Mouse (Mus musculus) frontal cortex, postnatal 10 days (tissue): ENCODE data around the gene Ctdspl.

Source experiments
- DNase-seq, 2 experiments: peaks; one replicate each; pipeline ENCODE4 v3.0.0; 2022; ENCODE audit warnings: low spot score in 2 of 2, mixed read lengths in 1 of 2

Gene Ctdspl

GRCm38 (mm10) chr9:118949124-118949523 lies 22.9 kb downstream of the Ctdspl start:
- no peak for DNase-seq

GRCm38 (mm10) chr9:118949654-118950053 lies 23.4 kb downstream of the Ctdspl start:
- DNase-seq = no peak

DNA sequence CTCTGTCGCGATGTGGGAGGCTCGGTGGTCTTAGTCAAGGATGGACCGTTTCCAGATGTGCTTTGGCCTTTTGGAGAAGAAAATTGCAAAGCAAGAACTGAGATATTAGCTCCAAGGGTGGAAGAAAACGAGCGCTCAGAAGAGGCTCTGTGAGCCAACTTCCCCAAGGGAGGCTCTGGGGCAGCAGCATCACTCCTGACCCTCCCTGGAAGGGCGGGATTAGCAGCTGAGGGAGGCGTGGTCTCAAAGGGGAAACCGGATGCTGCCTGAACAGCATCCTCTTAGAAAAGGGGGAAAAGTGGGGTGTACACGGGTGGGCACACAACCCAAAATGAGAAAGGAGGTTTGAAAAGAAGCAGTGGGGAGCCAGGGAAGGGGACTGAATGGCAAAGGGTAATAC lies 23.8 kb downstream of the Ctdspl start:
- DNase-seq = no peak

- DNase-seq = no peak
These were observed 24.5 kb downstream of the Ctdspl start for GRCm38 (mm10) chr9:118950751-118951150.

GRCm38 (mm10) chr9:118951381-118951780 lies 25.1 kb downstream of the Ctdspl start:
- DNase-seq = no peak

- DNase-seq = no peak
These were observed 25.9 kb downstream of the Ctdspl start for GRCm38 (mm10) chr9:118952180-118952579.

- DNase-seq = no peak
These were observed 27.4 kb downstream of the Ctdspl start for GRCm38 (mm10) chr9:118953465-118954194.

- DNase-seq = no peak
These were observed 32.5 kb downstream of the Ctdspl start for GRCm38 (mm10) chr9:118958802-118959201.

DNA sequence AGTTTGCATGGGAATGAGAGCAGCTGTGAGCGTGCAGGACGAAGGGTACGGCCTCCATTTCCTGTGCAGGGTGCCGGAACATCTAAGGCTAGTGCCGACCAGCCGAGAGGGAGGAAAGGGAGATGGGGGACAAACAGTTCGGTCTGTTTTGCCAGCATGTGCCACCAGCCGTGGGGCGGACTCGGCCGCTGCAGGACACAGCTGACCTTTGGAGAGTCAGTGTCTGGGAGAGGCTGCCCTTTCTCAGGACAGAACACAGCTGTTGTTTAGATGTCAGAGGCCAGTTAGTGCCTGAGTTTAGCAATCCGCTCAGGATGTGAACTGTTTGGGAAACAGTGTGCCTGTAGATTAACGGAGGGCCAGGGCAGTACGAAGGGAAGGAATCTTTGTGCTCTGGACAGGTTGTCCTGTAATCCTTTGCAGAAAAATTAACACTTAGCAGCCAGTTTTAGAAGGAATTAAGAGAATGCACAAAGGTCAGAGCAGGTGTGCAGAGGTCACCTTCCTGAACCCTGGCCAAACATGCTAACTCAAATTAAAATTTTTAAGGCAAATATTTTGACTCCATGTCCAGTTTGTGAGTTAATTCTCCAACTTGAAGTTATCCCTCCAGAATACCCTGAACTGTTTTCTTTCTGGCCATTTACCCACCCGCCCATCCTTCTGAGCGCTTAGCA lies 34.3 kb downstream of the Ctdspl start:
- DNase-seq = no peak

DNA sequence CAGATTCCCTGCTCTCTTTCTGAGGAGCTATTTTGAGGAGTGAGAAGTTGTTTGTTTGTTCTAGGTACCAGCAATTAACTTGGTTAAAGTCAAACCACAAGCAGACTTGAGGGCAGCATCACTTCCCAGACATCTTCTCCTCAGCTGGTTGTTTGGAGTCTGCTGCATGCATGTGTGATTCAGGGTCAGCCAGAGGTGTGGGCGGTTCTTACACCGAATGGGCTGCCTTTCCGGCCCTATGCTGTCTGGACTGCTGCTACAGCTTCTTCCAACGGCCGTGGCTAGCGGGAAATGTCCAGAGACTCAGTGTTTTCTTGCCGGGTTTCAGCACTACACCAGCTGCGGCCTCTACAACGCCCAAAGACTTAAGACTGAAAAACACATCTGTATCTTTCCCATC lies 36.9 kb downstream of the Ctdspl start:
- DNase-seq = no peak

DNA sequence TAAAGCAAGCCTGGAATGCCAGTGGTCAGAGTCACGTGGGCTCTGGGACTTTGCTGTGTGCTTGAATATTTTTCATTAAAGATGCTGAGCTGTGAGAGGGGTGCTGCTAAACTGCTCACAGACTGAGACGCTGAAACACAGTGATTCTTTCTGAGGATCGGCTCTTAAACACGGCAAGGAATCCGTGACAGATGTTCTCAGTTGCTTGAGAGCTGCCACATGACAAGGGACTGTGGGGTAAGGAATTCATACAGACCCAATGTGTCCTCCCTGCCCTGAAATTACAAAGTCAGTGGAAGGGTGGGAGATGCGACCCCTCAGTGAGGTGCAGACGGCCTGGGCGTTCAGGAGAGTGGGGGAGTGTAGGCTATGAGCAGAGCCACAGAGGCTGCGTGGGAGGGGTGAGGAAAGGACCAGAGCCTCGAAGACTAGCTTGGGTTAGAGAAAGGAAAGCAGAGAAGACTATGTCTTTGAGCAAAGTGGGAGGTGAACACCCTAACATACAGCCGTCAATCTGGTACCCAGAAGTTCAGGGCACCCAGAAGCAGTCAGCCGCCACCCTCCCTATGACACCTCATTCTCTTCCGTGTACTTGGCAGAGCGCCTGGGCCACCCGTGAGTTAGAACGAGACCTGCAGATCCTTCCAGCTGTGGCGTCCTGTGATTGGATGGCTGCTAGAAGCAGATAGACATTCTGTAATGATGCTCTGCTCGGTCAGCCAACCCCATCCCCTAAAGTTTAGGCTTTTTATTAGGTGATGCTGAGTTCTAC lies 38.2 kb downstream of the Ctdspl start:
- DNase-seq = no peak

DNA sequence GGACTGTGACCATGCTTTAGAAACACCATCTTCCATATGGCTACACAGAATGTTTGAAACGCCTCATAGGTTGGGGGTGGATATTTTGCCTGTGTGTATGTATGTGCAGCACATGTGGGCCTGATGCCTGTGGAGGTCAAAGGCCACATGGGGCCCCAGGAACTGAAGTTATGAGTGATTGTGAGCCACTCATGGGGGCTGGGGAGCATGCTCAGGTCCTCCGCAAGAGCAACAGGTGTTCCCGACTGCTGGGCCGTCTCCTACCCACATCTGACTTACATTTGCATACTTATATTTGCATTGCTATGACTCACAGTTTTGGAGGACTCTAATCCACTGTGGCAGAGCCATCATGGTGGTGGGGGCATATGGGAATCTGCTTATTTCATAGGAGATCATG lies 43.6 kb downstream of the Ctdspl start:
- no peak for DNase-seq

GRCm38 (mm10) chr9:118973028-118973427 lies 46.8 kb downstream of the Ctdspl start:
- no peak for DNase-seq

DNA sequence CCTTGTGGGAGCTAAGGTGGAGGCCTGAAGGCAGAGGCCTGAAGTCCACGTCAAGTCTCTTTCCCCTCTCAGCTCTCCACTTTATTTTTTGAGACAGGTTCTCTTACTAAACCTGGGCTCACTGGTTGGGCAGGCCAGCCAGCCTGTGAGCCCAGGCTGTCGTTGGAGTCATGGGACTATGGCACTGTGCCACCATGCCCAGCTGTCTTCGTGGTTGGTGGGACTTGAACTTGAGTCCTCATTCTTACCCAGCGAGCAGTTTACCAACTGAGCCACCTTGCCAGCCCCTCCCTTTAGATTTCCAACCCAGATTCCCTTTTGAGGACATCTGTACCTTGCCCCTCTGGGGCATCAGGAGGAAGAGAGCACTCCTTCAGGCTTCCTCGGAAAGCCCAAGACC lies 47.3 kb downstream of the Ctdspl start:
- no peak for DNase-seq

DNA sequence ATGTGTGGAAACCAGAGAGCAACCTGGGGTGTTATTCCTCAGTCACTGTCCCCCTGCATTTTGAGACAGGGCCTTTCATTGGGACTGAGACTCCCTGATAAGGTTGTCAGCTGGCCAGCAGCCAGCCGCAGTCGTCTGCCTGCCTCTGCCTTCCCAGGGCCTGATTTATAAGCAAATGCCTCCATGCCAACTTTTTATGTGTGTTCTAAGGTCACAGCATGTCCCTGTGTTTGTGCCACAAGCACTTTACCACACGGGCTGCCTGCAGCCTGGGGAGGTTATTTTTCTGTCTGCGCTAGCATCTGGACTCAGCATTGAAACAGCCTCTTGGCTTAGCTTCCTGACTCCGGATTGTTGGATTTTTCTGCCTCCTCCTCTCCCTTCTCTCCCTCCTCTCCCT lies 47.9 kb downstream of the Ctdspl start:
- no peak for DNase-seq

GRCm38 (mm10) chr9:118975211-118975671 lies 49.0 kb downstream of the Ctdspl start:
- no peak for DNase-seq

GRCm38 (mm10) chr9:118975758-118976157 lies 49.5 kb downstream of the Ctdspl start:
- DNase-seq = no peak

- DNase-seq = no peak
These were observed 50.3 kb downstream of the Ctdspl start for GRCm38 (mm10) chr9:118976561-118976960.

DNA sequence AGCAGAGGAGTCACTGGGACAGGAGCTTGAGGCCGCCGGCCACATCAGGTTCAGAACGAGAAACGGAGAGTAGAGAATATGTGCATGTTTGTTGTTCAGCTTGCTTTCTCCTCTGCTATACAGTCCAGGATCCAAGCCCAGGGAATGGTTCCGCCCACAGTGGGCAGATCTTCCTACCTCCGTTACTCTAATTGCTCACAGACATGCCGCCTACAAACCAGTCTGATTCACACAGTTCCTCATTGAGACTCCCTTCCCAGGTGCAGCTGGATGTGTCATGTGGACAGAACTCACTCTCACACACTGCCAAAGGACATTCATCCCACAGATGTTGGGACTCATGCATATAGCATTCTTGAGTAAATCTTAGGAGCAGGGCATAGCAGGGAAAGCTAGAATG lies 51.2 kb downstream of the Ctdspl start:
- no peak for DNase-seq

GRCm38 (mm10) chr9:118980411-118980823 lies 54.2 kb downstream of the Ctdspl start:
- peak in 1 of 2 experiments; percentile 50 for DNase-seq

- DNase-seq = no peak
These were observed 58.6 kb downstream of the Ctdspl start for GRCm38 (mm10) chr9:118984650-118985432.

DNA sequence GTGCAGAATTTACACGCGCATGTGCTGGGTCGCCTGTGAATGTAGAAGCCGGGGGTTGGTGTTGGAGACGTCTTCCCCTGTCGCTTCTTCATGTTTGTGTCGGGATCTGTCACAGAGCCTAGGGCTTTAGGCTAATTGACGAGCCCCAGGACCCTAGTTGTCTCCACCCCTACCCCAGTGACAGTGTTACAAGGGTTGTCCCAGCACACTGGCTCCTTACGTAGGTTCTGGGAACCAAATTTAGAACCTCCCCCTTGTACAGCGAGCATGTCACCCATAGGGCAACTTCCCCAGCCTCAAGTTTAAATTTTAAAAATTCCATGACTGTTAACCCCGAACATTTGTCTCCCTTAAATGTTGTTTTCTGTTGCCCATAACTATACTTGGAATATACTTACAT lies 60.0 kb downstream of the Ctdspl start:
- no peak for DNase-seq
